Mouse (Mus musculus) lung, postnatal 0 days (tissue): ENCODE data around the gene Rgs14. TPM values are rescaled to one million over a fixed set of nuclear protein-coding genes. Genes with fewer than 3 reads are reported as not detected.

Experiments
- ATAC-seq: fragments of 200-750 bp; cut with Nextera tagmentation; 2 replicates; pipeline ENCODE4 v1.8.0; 2017; ENCODE audit warnings: moderate library complexity
- DNase-seq: peaks from one replicate; pipeline ENCODE4 v3.0.0-alpha.2; 2016; ENCODE audit warnings: low spot score
- H3K27ac ChIP-seq: fragments of 300-500 bp; sonication (generic); 2 replicates; pipeline ENCODE4 v1.5.1; 2014; ENCODE audit warnings: antibody characterized with exemption, mild to moderate bottlenecking, low read length, mixed read lengths
- H3K27me3 ChIP-seq: fragments of 300-500 bp; sonication (generic); replicated peaks from 2 replicates; pipeline ENCODE4 v1.6.1; 2014; ENCODE audit warnings: low read length, mixed read lengths; ENCODE audit not compliant: insufficient read depth
- H3K36me3 ChIP-seq: fragments of 300-500 bp; sonication (generic); 2 replicates; pipeline ENCODE4 v1.6.1; 2014; ENCODE audit warnings: low read length, mixed read lengths; ENCODE audit not compliant: insufficient read depth
- H3K4me1 ChIP-seq: fragments of 300-500 bp; sonication (generic); 2 replicates; pipeline ENCODE4 v1.6.1; 2014; ENCODE audit warnings: antibody characterized with exemption, low read depth, low read length, mixed read lengths; ENCODE audit not compliant: insufficient read depth
- H3K4me2 ChIP-seq: fragments of 300-500 bp; sonication (generic); replicated peaks from 2 replicates; pipeline ENCODE4 v1.6.1; 2014; ENCODE audit warnings: low read depth, mild to moderate bottlenecking, low read length, moderate library complexity, mixed read lengths
- H3K4me3 ChIP-seq: fragments of 300-500 bp; sonication (generic); 2 replicates; pipeline ENCODE4 v1.5.1; 2014; ENCODE audit warnings: low read depth, low read length
- H3K9ac ChIP-seq: fragments of 300-500 bp; sonication (generic); replicated peaks from 2 replicates; pipeline ENCODE4 v1.6.1; 2014; ENCODE audit warnings: low read depth, mild to moderate bottlenecking
- H3K9me3 ChIP-seq: fragments of 300-500 bp; sonication (generic); 2 replicates; pipeline ENCODE4 v1.6.1; 2016; ENCODE audit warnings: low read length, mixed read lengths
- CTCF ChIP-seq: IDR thresholded peaks from 2 replicates; pipeline ENCODE4 v1.5.1; 2016; ENCODE audit warnings: antibody characterized with exemption, mild to moderate bottlenecking
- EP300 ChIP-seq: IDR thresholded peaks from 2 replicates; pipeline ENCODE4 v1.6.1; 2016; ENCODE audit warnings: antibody characterized with exemption, mild to moderate bottlenecking, control low read depth
- WGBS: fragments of 180-500 bp; shearing (Covaris S2); extraction: QIAGEN DNeasy Blood & Tissue Kit; methylation state at CpG from one replicate; pipeline ENCODE4 v1.1.7; 2014; 5-methylcytosine and 5-hydroxymethylcytosine counted together
- polyA plus RNA-seq: library from polyadenylated mRNA; unstranded; fragments of >200 nt; fragmentation: Nextera tagmentation; extraction: Ambion mirVana; gene quantifications from 2 replicates; pipeline ENCODE4 v1.2.1, GENCODE M21; 2015

Gene Rgs14
- polyA plus RNA-seq, 1 experiment from 2014 or later: 2.7 TPM

- no peaks in the 10 kb centered on the region for H3K9me3 ChIP-seq
- no peak overlapping the region for H3K27ac ChIP-seq
- DNase-seq (no peak), ATAC-seq (no peak)
- H3K4me3 ChIP-seq: no peak overlapping the region
- TF ChIP-seq CTCF: no peak
- no peak for TF ChIP-seq EP300
- H3K27me3 ChIP-seq: no peaks in the 10 kb centered on the region
- no peak overlapping the region for H3K9ac ChIP-seq
- WGBS: 34% methylated on average over 11 of the region's 11 CpGs
- peaks cover 23% of the 10 kb centered on the region for H3K36me3 ChIP-seq
- H3K4me1 ChIP-seq: no peaks in the 10 kb centered on the region
- no peak overlapping the region for H3K4me2 ChIP-seq
Measured at GRCm38 (mm10) chr13:55342469-55342868, 27.1 kb upstream of the Rgs14 start.

- WGBS: 84% methylated on average over 7 of the region's 7 CpGs
- Histone ChIP-seq H3K36me3 (peaks cover 38% of the 10 kb centered on the region), H3K9ac (no peak overlapping the region), H3K27me3 (no peaks in the 10 kb centered on the region), H3K27ac (no peak overlapping the region), H3K9me3 (no peaks in the 10 kb centered on the region), H3K4me1 (no peaks in the 10 kb centered on the region), H3K4me2 (no peak overlapping the region), H3K4me3 (no peak overlapping the region)
- TF ChIP-seq CTCF: no peak
- no peak for TF ChIP-seq EP300
- ATAC-seq (no peak), DNase-seq (no peak)
Measured at GRCm38 (mm10) chr13:55344286-55344685, 25.2 kb upstream of the Rgs14 start.

DNA sequence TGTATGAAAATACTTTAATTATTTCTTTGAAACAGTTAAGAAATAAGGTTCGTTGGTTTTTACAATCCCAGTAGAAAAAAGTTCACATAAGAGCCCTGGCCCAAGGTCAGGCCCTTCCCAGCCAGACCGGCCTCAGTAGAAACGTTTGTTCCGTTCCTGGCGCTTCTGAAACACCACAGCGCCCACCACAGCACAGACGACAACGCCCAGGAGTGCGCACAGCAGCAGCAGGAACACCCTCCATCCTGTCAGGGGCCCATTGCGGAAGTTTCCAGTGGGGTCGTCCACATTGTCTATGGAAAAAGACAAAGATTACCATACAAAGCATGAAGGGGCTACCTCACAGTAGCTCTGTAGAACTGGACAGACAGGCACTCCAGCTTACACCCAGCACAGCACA, 22.8 kb upstream of the Rgs14 start:
- WGBS: 72% methylated on average over 11 of the region's 11 CpGs
- no peak overlapping the region for H3K9ac ChIP-seq
- no peaks in the 10 kb centered on the region for H3K27me3 ChIP-seq
- no peaks in the 10 kb centered on the region for H3K4me1 ChIP-seq
- no peaks in the 10 kb centered on the region for H3K9me3 ChIP-seq
- no peak for DNase-seq
- H3K4me2 ChIP-seq: no peak overlapping the region
- no peak overlapping the region for H3K27ac ChIP-seq
- no peak for ATAC-seq
- H3K36me3 ChIP-seq: peaks cover 55% of the 10 kb centered on the region
- H3K4me3 ChIP-seq: no peak overlapping the region
- TF ChIP-seq CTCF (no peak; the same call in 1 of the 2 replicates), EP300 (no peak)

GRCm38 (mm10) chr13:55361145-55361544, 8.4 kb upstream of the Rgs14 start:
- Histone ChIP-seq H3K4me1 (peaks cover 3% of the 10 kb centered on the region; the same call in 1 of the 2 replicates), H3K9ac (no peak overlapping the region), H3K27ac (no peak overlapping the region), H3K9me3 (no peaks in the 10 kb centered on the region), H3K27me3 (no peaks in the 10 kb centered on the region), H3K4me2 (peak overlapping the region; percentile 84), H3K4me3 (no peak overlapping the region), H3K36me3 (peaks cover 5% of the 10 kb centered on the region; the same call in 1 of the 2 replicates)
- no peak for ATAC-seq
- TF ChIP-seq CTCF (no peak), EP300 (no peak)
- no peak for DNase-seq

DNA sequence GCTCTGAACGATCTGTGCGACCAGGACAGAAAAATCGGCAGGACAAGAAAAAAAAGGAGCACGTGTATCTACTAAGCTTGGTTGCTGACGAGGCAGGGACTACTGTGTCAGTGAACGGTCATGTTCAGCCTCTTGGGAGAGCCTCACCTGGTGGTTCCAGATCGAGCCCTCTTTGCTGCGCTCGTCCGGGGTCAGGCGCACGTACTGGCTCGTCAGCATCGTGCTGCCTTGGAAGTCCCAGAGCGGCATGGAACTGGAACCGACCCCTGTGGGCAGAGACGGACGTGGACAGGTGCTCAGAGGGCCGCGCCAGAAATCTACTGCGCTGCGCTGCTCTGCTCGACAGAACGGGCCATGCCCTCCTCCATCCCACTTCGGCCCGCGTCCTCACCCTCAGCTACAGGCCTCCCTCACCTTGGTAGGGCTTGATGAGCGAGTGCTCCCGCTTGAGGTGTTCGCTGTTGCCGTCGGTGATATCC, 7.5 kb upstream of the Rgs14 start:
- no peaks in the 10 kb centered on the region for H3K27me3 ChIP-seq
- H3K4me3 ChIP-seq: peak overlapping the region; percentile 92
- peak overlapping the region; percentile 84 for H3K4me2 ChIP-seq
- peak overlapping the region; percentile 96 for H3K9ac ChIP-seq
- WGBS: under 1% methylated on average over 32 of the region's 32 CpGs
- TF ChIP-seq CTCF (no peak), EP300 (no peak)
- H3K36me3 ChIP-seq: peaks cover 5% of the 10 kb centered on the region; the same call in 1 of the 2 replicates
- DNase-seq: peak; percentile 30
- peak; percentile 22 for ATAC-seq
- no peaks in the 10 kb centered on the region for H3K9me3 ChIP-seq
- peaks cover 3% of the 10 kb centered on the region; the same call in 1 of the 2 replicates for H3K4me1 ChIP-seq
- H3K27ac ChIP-seq: peak overlapping the region; percentile 95

DNA sequence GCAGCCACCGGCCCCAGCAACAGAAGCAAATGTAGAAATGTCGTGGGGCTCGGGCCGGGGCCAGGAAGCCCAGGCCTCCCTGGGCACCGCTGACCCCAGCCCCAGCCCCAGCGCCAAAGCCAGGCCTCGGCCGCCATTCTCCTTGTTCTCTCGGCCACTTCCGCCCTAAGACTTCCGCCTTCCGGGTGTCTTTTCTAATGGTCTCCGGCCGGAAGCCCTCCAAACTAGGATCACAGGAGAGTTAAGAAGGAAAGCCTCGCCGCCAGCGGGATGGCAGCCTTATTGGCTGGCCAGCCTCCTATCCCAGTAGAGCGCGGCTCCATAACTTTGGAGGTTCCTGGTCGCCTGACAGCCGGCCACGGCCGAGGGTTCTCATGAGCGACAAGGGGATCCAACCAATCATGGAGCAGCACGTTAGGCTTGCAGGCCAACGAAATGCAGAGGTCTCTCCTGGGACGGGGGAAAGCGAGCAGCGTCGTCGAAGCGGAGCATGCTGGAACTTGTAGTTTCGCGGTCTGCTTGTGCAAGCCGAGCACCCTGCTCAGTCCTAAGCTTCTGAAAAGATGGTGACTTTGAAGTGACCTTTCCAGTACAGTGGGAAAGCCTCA, 7.0 kb upstream of the Rgs14 start, which contains the start of gene Lman2:
TSS of gene Lman2 (minus strand) at position 331 of the 608 bp plus-strand sequence.
- Histone ChIP-seq H3K4me3 (peak within 1 kb of the TSS; percentile 92), H3K9me3 (no peaks in the 10 kb centered on the region), H3K4me2 (peak within 1 kb of the TSS; percentile 84), H3K27me3 (no peaks in the 10 kb centered on the region), H3K27ac (peak within 1 kb of the TSS; percentile 95), H3K9ac (peak within 1 kb of the TSS; percentile 96), H3K36me3 (peaks cover 5% of the 10 kb centered on the region; the same call in 1 of the 2 replicates), H3K4me1 (peaks cover 3% of the 10 kb centered on the region; the same call in 1 of the 2 replicates)
- ATAC-seq (peak; percentile 99), DNase-seq (peak; percentile 100)
- TF ChIP-seq EP300 (no peak), CTCF (no peak)
- 1% methylated on average over 35 of the region's 35 CpGs for WGBS
